Mouse (Mus musculus) kidney, embryonic 16.5 days (tissue): ENCODE results near the gene Hmgb2. TPM values are rescaled to one million over a fixed set of nuclear protein-coding genes. Genes with fewer than 3 reads are reported as not detected.
A peak's percentile ranks its signal among the peaks of the same experiment; 100 is the strongest.
"Not testable (repeated sequence)": the region's sequence is repeated elsewhere in the genome, so short reads cannot be mapped to it uniquely, and the experiment has no call there.

Source experiments
- ATAC-seq: fragments of 200-750 bp; cut with Nextera tagmentation; 2 replicates; pipeline ENCODE4 v1.8.0; 2017; ENCODE audit warnings: moderate TSS enrichment; ENCODE audit not compliant: low FRiP score, low TSS enrichment
- H3K27ac ChIP-seq: fragments of 300-500 bp; sonication (generic); 2 replicates; pipeline ENCODE4 v1.5.1; 2014; ENCODE audit warnings: low read length
- H3K27me3 ChIP-seq: fragments of 300-500 bp; sonication (generic); 2 replicates; pipeline ENCODE4 v1.6.1; 2014; ENCODE audit warnings: low read length, control low read depth, mixed read lengths; ENCODE audit not compliant: insufficient read depth
- H3K36me3 ChIP-seq: fragments of 300-500 bp; sonication (generic); 2 replicates; pipeline ENCODE4 v1.6.1; 2014; ENCODE audit warnings: low read length, control low read depth, mixed read lengths; ENCODE audit not compliant: insufficient read depth
- H3K4me1 ChIP-seq: fragments of 300-500 bp; sonication (generic); 2 replicates; pipeline ENCODE4 v1.6.1; 2014; ENCODE audit warnings: low read length, control low read depth, mixed read lengths; ENCODE audit not compliant: insufficient read depth
- H3K4me2 ChIP-seq: fragments of 300-500 bp; sonication (generic); replicated peaks from 2 replicates; pipeline ENCODE4 v1.6.1; 2014; ENCODE audit warnings: low read depth, low read length
- H3K4me3 ChIP-seq: fragments of 300-500 bp; sonication (generic); 2 replicates; pipeline ENCODE4 v1.5.1; 2014; ENCODE audit warnings: mild to moderate bottlenecking, low read length
- H3K9ac ChIP-seq: fragments of 300-500 bp; sonication (generic); replicated peaks from 2 replicates; pipeline ENCODE4 v1.6.1; 2014; ENCODE audit warnings: low read length
- H3K9me3 ChIP-seq: fragments of 300-500 bp; sonication (generic); 2 replicates; pipeline ENCODE4 v1.6.1; 2016; ENCODE audit warnings: low read length, control low read depth
- WGBS: fragments of 180-500 bp; shearing (Covaris S2); extraction: QIAGEN DNeasy Blood & Tissue Kit; methylation state at CpG from one replicate; pipeline ENCODE4 v1.1.7; 2014; 5-methylcytosine and 5-hydroxymethylcytosine counted together
- polyA plus RNA-seq: library from polyadenylated mRNA; unstranded; fragments of >200 nt; fragmentation: Nextera tagmentation; extraction: Ambion mirVana; gene quantifications from 2 replicates; pipeline ENCODE4 v1.2.1, GENCODE M21; 2015

The Hmgb2 gene
- polyA plus RNA-seq, 1 experiment from 2014 or later = 309 TPM

DNA sequence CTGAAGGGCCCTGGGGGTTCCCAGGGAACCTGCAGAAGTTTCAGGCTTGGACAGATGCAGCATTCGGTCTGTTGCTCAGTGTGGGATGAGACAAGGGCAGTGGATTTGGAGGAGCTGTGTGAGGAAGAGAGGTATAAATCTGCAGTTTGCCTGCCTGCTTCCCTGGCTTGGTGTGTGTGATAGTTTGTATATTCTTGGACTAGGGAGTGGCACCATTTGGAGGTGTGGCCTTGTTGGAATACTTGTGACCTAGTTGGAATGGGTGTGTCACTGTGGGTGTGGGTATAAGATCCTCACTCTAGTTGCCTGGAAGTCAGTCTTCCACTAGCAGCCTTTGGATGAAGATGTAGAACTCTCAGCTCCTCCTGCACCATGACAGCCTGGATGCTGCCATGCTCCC, 6.2 kb upstream of the Hmgb2 start:
- not testable (repeated sequence) for H3K9ac ChIP-seq, H3K36me3 ChIP-seq, ATAC-seq, H3K9me3 ChIP-seq, H3K4me1 ChIP-seq, H3K4me3 ChIP-seq, H3K4me2 ChIP-seq, H3K27me3 ChIP-seq
- H3K27ac ChIP-seq = peak overlapping the region; percentile 61; the same call in 1 of the 2 replicates
- 67% methylated on average over 1 of the region's 1 CpGs for WGBS

- Histone ChIP-seq H3K27me3 (no peaks in the 10 kb centered on the region), H3K4me2 (no peak overlapping the region), H3K9me3 (no peaks in the 10 kb centered on the region), H3K27ac (no peak overlapping the region), H3K4me3 (no peak overlapping the region), H3K36me3 (no peaks in the 10 kb centered on the region), H3K4me1 (0 out of 2 replicates have a peak, but pooled peaks cover 7% of the 10 kb centered on the region), H3K9ac (no peak overlapping the region)
- whole genome bisulfite sequencing = 89% methylated on average over 4 of the region's 4 CpGs
- ATAC-seq = no peak
Measured at GRCm38 (mm10) chr8:57507556-57508063, 4.1 kb upstream of the Hmgb2 start.

- no peak overlapping the region for H3K9ac ChIP-seq
- H3K4me1 ChIP-seq = peaks cover 11% of the 10 kb centered on the region; the same call in 1 of the 2 replicates
- no peaks in the 10 kb centered on the region for H3K9me3 ChIP-seq
- no peak overlapping the region for H3K4me3 ChIP-seq
- H3K4me2 ChIP-seq = no peak overlapping the region
- ATAC-seq = no peak
- H3K36me3 ChIP-seq = peaks cover 4% of the 10 kb centered on the region; the same call in 1 of the 2 replicates
- H3K27ac ChIP-seq = no peak overlapping the region
- WGBS = 83% methylated on average over 4 of the region's 4 CpGs
- no peaks in the 10 kb centered on the region for H3K27me3 ChIP-seq
Measured at GRCm38 (mm10) chr8:57508657-57509056, 3.0 kb upstream of the Hmgb2 start.

GRCm38 (mm10) chr8:57510791-57511315, 854 bp upstream of the Hmgb2 start:
- peak overlapping the region; percentile 97 for H3K4me3 ChIP-seq
- no peaks in the 10 kb centered on the region for H3K9me3 ChIP-seq
- peaks cover 10% of the 10 kb centered on the region for H3K36me3 ChIP-seq
- ATAC-seq = no peak
- peak overlapping the region; percentile 96 for H3K27ac ChIP-seq
- H3K4me1 ChIP-seq = peaks cover 15% of the 10 kb centered on the region; the same call in 1 of the 2 replicates
- H3K4me2 ChIP-seq = peak overlapping the region; percentile 95
- WGBS = 1% methylated on average over 31 of the region's 31 CpGs
- no peaks in the 10 kb centered on the region for H3K27me3 ChIP-seq
- peak overlapping the region; percentile 92 for H3K9ac ChIP-seq

GRCm38 (mm10) chr8:57512141-57513056, 692 bp downstream of the Hmgb2 start:
- WGBS = under 1% methylated on average over 71 of the region's 96 CpGs
- ATAC-seq = peak; percentile 67

GRCm38 (mm10) chr8:57513178-57513661, 1.5 kb downstream of the Hmgb2 start:
- H3K27ac ChIP-seq = peak overlapping the region; percentile 100; the same call in 1 of the 2 replicates
- peaks cover 16% of the 10 kb centered on the region for H3K36me3 ChIP-seq
- 9% methylated on average over 10 of the region's 10 CpGs for WGBS
- not testable (repeated sequence) for H3K27me3 ChIP-seq, H3K9me3 ChIP-seq, ATAC-seq
- peak overlapping the region; percentile 100 for H3K9ac ChIP-seq
- peaks cover 15% of the 10 kb centered on the region; the same call in 1 of the 2 replicates for H3K4me1 ChIP-seq
- H3K4me2 ChIP-seq = peak overlapping the region; percentile 58
- peak overlapping the region; percentile 97 for H3K4me3 ChIP-seq

More at GRCm38 (mm10) chr8:57512141-57513056, 692 bp downstream of the Hmgb2 start:
- Histone ChIP-seq H3K9me3 (no peaks in the 10 kb centered on the region), H3K27me3 (no peaks in the 10 kb centered on the region), H3K4me3 (peak overlapping the region; percentile 97), H3K4me1 (peaks cover 15% of the 10 kb centered on the region; the same call in 1 of the 2 replicates), H3K4me2 (peak overlapping the region; percentile 58), H3K27ac (peak overlapping the region; percentile 100), H3K9ac (peak overlapping the region; percentile 100), H3K36me3 (peaks cover 16% of the 10 kb centered on the region)

GRCm38 (mm10) chr8:57516685-57517084, 5.0 kb downstream of the Hmgb2 start:
- not testable (repeated sequence) for H3K4me2 ChIP-seq, H3K27ac ChIP-seq, H3K9me3 ChIP-seq, H3K27me3 ChIP-seq, H3K4me3 ChIP-seq, ATAC-seq, H3K9ac ChIP-seq, H3K4me1 ChIP-seq
- WGBS = 95% methylated on average over 4 of the region's 5 CpGs
- peaks cover 16% of the 10 kb centered on the region for H3K36me3 ChIP-seq

GRCm38 (mm10) chr8:57517723-57518122, 6.0 kb downstream of the Hmgb2 start:
- H3K9ac ChIP-seq = no peak overlapping the region
- ATAC-seq = no peak
- peaks cover 16% of the 10 kb centered on the region for H3K36me3 ChIP-seq
- 91% methylated on average over 3 of the region's 3 CpGs for WGBS
- no peaks in the 10 kb centered on the region for H3K9me3 ChIP-seq
- no peak overlapping the region for H3K4me3 ChIP-seq
- peaks cover 9% of the 10 kb centered on the region for H3K4me1 ChIP-seq
- H3K27ac ChIP-seq = no peak overlapping the region
- H3K4me2 ChIP-seq = no peak overlapping the region
- H3K27me3 ChIP-seq = no peaks in the 10 kb centered on the region

DNA sequence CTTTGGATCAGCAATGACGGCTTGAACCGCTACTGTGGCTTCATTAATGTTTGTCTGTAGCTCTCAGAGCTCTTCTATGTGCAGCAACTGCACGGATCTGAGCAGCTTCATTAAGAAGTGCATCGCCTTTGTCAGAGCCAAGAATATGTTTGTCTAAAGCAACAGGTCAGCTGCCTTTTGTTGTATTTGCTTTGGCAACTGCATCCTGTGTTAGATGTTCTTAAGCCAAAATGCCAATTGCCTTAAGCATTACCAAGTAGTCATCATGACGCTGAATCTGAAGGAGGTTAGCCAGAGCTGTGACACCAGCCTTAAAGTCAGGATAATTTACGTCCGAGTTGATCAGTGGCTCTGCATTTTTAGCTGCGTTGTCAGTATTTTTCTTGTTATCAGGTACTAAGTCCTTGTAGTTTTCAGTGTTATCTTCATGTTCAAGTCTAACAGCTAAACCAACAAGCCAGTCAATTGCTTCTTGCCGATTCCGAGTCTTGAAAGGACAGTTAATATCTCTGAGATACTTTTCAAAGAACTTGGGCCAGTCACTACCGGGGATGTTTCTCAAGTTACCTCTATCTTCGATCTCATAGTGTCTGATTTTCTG, 8.6 kb downstream of the Hmgb2 start:
- H3K4me1 ChIP-seq = no peaks in the 10 kb centered on the region; the same call in 1 of the 2 replicates
- no peak overlapping the region for H3K27ac ChIP-seq
- no peaks in the 10 kb centered on the region for H3K27me3 ChIP-seq
- no peak overlapping the region for H3K9ac ChIP-seq
- no peak for ATAC-seq
- H3K9me3 ChIP-seq = no peaks in the 10 kb centered on the region
- H3K36me3 ChIP-seq = peaks cover 7% of the 10 kb centered on the region; the same call in 1 of the 2 replicates
- H3K4me3 ChIP-seq = no peak overlapping the region
- 64% methylated on average over 12 of the region's 12 CpGs for WGBS
- H3K4me2 ChIP-seq = no peak overlapping the region
